Mouse (Mus musculus) lung, postnatal 0 days (tissue): ENCODE measurements around the gene Tmem8.

Experiments
- CTCF ChIP-seq: IDR thresholded peaks from 2 replicates; pipeline ENCODE4 v1.5.1; 2016; ENCODE audit warnings: antibody characterized with exemption, mild to moderate bottlenecking
- EP300 ChIP-seq: IDR thresholded peaks from 2 replicates; pipeline ENCODE4 v1.6.1; 2016; ENCODE audit warnings: antibody characterized with exemption, mild to moderate bottlenecking, control low read depth

- no peak for TF ChIP-seq CTCF
- TF ChIP-seq EP300: no peak
Observed at GRCm38 (mm10) chr17:26123267-26123684, 10.2 kb downstream of the Tmem8 start, which contains the start of gene Mrpl28.
